Comparison of ENCODE assay signal across 22 mouse cellular contexts in the genomic region with DNA sequence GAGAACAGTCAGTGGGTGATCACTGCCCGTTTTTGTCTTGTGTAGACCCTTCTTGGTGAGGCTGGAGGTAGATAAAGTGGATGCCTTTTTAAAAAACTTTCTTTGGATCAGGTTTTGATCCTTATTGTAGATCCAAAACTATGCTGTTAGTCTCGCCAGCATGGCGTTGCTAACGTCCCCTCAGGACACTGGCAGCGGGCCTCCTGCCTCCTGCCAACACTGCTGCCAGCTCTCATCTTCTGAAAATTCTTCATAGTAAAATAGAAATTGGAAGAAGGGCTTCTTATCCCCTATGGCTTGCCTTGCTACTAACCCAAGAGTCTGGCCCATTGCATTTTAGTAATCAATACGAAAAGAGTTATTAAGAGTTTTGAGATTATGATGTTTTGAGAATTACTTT.
A peak's percentile ranks its signal among the peaks of the same experiment; 100 is the strongest.
DNase-seq lines count a peak whose midpoint lies in the region; ATAC-seq lines count a peak whose summit lies in the region.
"Had no signal": no experiment of that assay in that cellular context is flagged by ENCODE, and none has a peak within 500 bp of the region (broad histone marks: within the 10 kb centered on the region; RNA-seq: fewer than 3 reads in every experiment).

No protein-coding gene starts in this region.

- H3K27me3 ChIP-seq in embryonic facial prominence, embryonic 13.5 days, result no peaks in the 10 kb centered on the region
- H3K27me3 ChIP-seq in embryonic facial prominence, embryonic 10.5 days (replicated peaks; ENCODE audit: low read depth, poor library complexity, severe bottlenecking), result no peaks in the 10 kb centered on the region
- no peaks in the 10 kb centered on the region for H3K27me3 ChIP-seq in embryonic facial prominence, embryonic 15.5 days
- no peaks in the 10 kb centered on the region for H3K27me3 ChIP-seq in hindbrain, embryonic 11.5 days (ENCODE audit: control insufficient read depth, insufficient read depth, low read length)
- H3K27me3 ChIP-seq: embryonic facial prominence, embryonic 12.5 days; forebrain, embryonic 15.5 days; heart, embryonic 12.5 days; hindbrain, embryonic 12.5 days; Patski had no signal

- no peak for ATAC-seq in embryonic facial prominence, embryonic 13.5 days (ENCODE audit: insufficient number of reproducible peaks, insufficient read depth, low FRiP score, low TSS enrichment, low read depth)
- ATAC-seq in embryonic facial prominence, embryonic 15.5 days (ENCODE audit: insufficient number of reproducible peaks, low FRiP score, low TSS enrichment, low read depth), result no peak
- no peak for ATAC-seq in hindbrain, embryonic 11.5 days (ENCODE audit: low FRiP score)
- ATAC-seq: activated CD4-positive, CD25-positive, alpha-beta regulatory T cell, adult 4 months; forebrain, embryonic 15.5 days; hindbrain, embryonic 16.5 days; inflammation-experienced regulatory T-cells, adult 6 months; intestine, postnatal 0 days; Patski had no signal

- no peak overlapping the region for H3K4me3 ChIP-seq in embryonic facial prominence, embryonic 13.5 days
- H3K4me3 ChIP-seq in embryonic facial prominence, embryonic 10.5 days, result no peak overlapping the region
- no peak overlapping the region for H3K4me3 ChIP-seq in embryonic facial prominence, embryonic 15.5 days (replicated peaks)
- H3K4me3 ChIP-seq in hindbrain, embryonic 11.5 days (ENCODE audit: low read depth, low read length), result no peak overlapping the region
- H3K4me3 ChIP-seq: embryonic facial prominence, embryonic 12.5 days; erythroblast, embryonic 14.5 days; forebrain, embryonic 10.5 days; forebrain, embryonic 15.5 days; heart, embryonic 12.5 days; hindbrain, embryonic 12.5 days had no signal

- peaks cover 6% of the 10 kb centered on the region; the same call in 1 of the 2 replicates for H3K36me3 ChIP-seq in embryonic facial prominence, embryonic 13.5 days
- H3K36me3 ChIP-seq in embryonic facial prominence, embryonic 10.5 days (replicated peaks), result no peaks in the 10 kb centered on the region
- no peaks in the 10 kb centered on the region for H3K36me3 ChIP-seq in embryonic facial prominence, embryonic 15.5 days
- H3K36me3 ChIP-seq in hindbrain, embryonic 11.5 days (ENCODE audit: control insufficient read depth, insufficient read depth, low read length), result no peaks in the 10 kb centered on the region
- H3K36me3 ChIP-seq: embryonic facial prominence, embryonic 12.5 days; forebrain, embryonic 10.5 days; forebrain, embryonic 15.5 days; heart, embryonic 12.5 days; hindbrain, embryonic 12.5 days had no signal

- H3K4me1 ChIP-seq in embryonic facial prominence, embryonic 13.5 days, result peaks cover 16% of the 10 kb centered on the region
- no peaks in the 10 kb centered on the region for H3K4me1 ChIP-seq in embryonic facial prominence, embryonic 10.5 days
- H3K4me1 ChIP-seq in embryonic facial prominence, embryonic 15.5 days, result peaks cover 12% of the 10 kb centered on the region; the same call in 1 of the 2 replicates
- H3K4me1 ChIP-seq in hindbrain, embryonic 11.5 days (replicated peaks; ENCODE audit: control insufficient read depth, insufficient read depth, low read length), result no peaks in the 10 kb centered on the region
- H3K4me1 ChIP-seq: forebrain, embryonic 10.5 days; forebrain, embryonic 15.5 days; hindbrain, embryonic 12.5 days had no signal

- H3K27ac ChIP-seq in embryonic facial prominence, embryonic 13.5 days, result 0 out of 2 replicates have a peak overlapping the region, but pooled peaks have one; percentile 16
- H3K27ac ChIP-seq in embryonic facial prominence, embryonic 10.5 days (replicated peaks), result no peak overlapping the region
- H3K27ac ChIP-seq in embryonic facial prominence, embryonic 15.5 days (replicated peaks), result peak overlapping the region; percentile 61
- no peak overlapping the region for H3K27ac ChIP-seq in hindbrain, embryonic 11.5 days (ENCODE audit: low read depth, low read length)
- H3K27ac ChIP-seq: embryonic facial prominence, embryonic 12.5 days; forebrain, embryonic 10.5 days; hindbrain, embryonic 12.5 days had no signal

- H3K9ac ChIP-seq in embryonic facial prominence, embryonic 13.5 days, result no peak overlapping the region
- no peak overlapping the region for H3K9ac ChIP-seq in embryonic facial prominence, embryonic 15.5 days
- no peak overlapping the region for H3K9ac ChIP-seq in hindbrain, embryonic 11.5 days (ENCODE audit: low read depth, low read length)
- H3K9ac ChIP-seq: embryonic facial prominence, embryonic 12.5 days; forebrain, embryonic 15.5 days; hindbrain, embryonic 12.5 days had no signal

- no peak overlapping the region for H3K4me2 ChIP-seq in embryonic facial prominence, embryonic 13.5 days
- H3K4me2 ChIP-seq in embryonic facial prominence, embryonic 15.5 days (replicated peaks), result no peak overlapping the region
- no peak overlapping the region for H3K4me2 ChIP-seq in hindbrain, embryonic 11.5 days (replicated peaks; ENCODE audit: low read depth, low read length)
- H3K4me2 ChIP-seq: embryonic facial prominence, embryonic 12.5 days; forebrain, embryonic 15.5 days; hindbrain, embryonic 12.5 days had no signal

- DNase-seq in adrenal gland, postnatal 14 days, result peak; percentile 18
- no peak for DNase-seq in adrenal gland, postnatal 4 days (ENCODE audit: low spot score in 2 of 2)
- no peak for DNase-seq in embryonic facial prominence, embryonic 10.5 days (ENCODE audit: low spot score)
- DNase-seq in Muller cell, postnatal 12 days (ENCODE audit: inconsistent ontology term), result peak; percentile 26
- no peak for DNase-seq in hindbrain, embryonic 11.5 days (ENCODE audit: low spot score)
- DNase-seq: cerebellum, adult 9-10 months; embryo, embryonic 11 days; gastrocnemius, postnatal 14 days; kidney, adult 9 months had no signal

- whole genome bisulfite sequencing in embryonic facial prominence, embryonic 13.5 days, result 72% methylated on average over 6 of the region's 6 CpGs
- 92% methylated on average over 6 of the region's 6 CpGs for WGBS in embryonic facial prominence, embryonic 10.5 days
- WGBS in embryonic facial prominence, embryonic 15.5 days, result 59% methylated on average over 6 of the region's 6 CpGs
- 97% methylated on average over 6 of the region's 6 CpGs for WGBS in hindbrain, embryonic 11.5 days

- H3K9me3 ChIP-seq in embryonic facial prominence, embryonic 13.5 days, result no peaks in the 10 kb centered on the region; the same call in 1 of the 2 replicates
- H3K9me3 ChIP-seq in embryonic facial prominence, embryonic 10.5 days, result peaks cover 5% of the 10 kb centered on the region; the same call in 1 of the 2 replicates
- no peaks in the 10 kb centered on the region for H3K9me3 ChIP-seq in embryonic facial prominence, embryonic 15.5 days (replicated peaks)
- no peaks in the 10 kb centered on the region for H3K9me3 ChIP-seq in hindbrain, embryonic 11.5 days (ENCODE audit: control insufficient read depth, low read length)
- H3K9me3 ChIP-seq: forebrain, embryonic 15.5 days; heart, embryonic 12.5 days had no signal

Comparison
In these comparisons a context has a peak if more than half of its experiments do, and no peak if none do; other contexts are left out.
1. DNase-seq: peak in adrenal gland, postnatal 14 days (single experiment) and Muller cell, postnatal 12 days (single experiment); none in adrenal gland, postnatal 4 days (0 of 2), embryonic facial prominence, embryonic 10.5 days (single experiment) and hindbrain, embryonic 11.5 days (single experiment).
2. H3K27ac ChIP-seq: peak in embryonic facial prominence, embryonic 13.5 days (single experiment) and embryonic facial prominence, embryonic 15.5 days (single experiment); none in embryonic facial prominence, embryonic 10.5 days (single experiment) and hindbrain, embryonic 11.5 days (single experiment).